Mouse (Mus musculus) ovary, postnatal 14 days (tissue): ENCODE data around the gene Csrnp1.
"Not testable (repeated sequence)": the region's sequence is repeated elsewhere in the genome, so short reads cannot be mapped to it uniquely, and the experiment has no call there.

Experiments used
- DNase-seq: peaks from one replicate; pipeline ENCODE4 v3.0.0; 2022; ENCODE audit warnings: low spot score

Csrnp1 gene

DNA sequence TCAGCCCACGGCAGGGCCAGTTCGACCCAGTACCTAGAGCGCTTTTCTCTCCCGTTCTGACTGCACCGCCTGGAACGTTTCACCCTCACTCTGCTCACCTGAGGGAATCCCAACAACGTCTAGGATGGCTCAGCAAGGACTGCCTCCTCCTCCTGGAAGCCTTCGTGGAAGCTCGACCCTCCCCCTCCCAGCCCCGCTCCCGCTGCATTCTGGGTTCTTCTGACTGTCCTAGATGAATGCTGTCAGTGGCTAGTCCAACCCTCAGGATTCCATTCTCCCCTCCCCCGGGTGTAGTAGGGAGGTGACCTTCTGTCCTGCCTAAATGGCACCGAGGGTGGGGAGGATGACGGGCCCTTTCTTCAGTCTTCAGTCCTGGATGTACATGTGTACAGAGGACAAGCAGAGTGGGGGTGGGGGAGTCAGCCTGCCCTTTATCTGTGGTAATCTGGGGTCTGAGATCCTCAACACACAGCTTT, at the start of gene Csrnp1:
Csrnp1 (minus strand) TSS at position 123 of the 476 bp plus-strand sequence.
- DNase-seq: no peak

DNA sequence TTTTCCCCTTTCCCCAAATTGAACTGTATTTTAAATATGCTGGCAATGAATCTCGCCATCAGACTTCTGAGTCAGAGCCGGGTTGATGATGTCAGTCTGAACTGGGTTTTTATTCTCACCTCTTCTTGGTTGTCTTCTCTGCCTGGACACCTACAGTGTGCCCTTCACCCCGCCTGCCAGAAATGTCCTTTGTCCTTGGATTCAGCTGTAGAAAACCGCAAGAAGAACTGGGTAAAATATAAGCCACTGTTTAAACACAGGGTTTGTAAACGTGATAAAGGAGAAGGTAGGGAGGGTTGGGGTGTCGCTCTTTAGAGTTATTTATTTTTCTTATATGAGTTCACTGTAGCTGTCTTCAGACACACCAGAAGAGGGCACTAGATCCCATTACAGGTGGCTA, 48.3 kb upstream of the Csrnp1 start:
- DNase-seq: no peak

- no peak for DNase-seq
These were observed 46.0 kb upstream of the Csrnp1 start for GRCm38 (mm10) chr9:120030421-120030820.

DNA sequence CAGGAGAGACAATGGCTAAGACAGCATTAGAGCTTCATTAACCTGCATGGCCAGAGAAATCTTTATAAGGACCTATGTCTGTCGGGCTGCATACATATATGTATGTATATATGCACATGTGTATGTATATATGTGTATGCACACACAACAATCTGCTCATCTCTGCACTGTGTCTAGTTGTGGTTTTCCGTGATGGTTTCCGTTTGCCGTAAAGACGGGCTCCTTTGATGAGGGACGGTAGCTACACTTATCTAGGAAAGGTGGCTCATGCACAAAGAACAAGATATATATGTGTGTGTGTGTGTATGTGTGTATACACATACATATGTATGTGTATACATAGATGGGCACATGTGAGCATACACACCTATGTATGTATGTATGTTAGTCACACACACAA, 45.4 kb upstream of the Csrnp1 start:
- no peak for DNase-seq

GRCm38 (mm10) chr9:120027401-120028151, 43.1 kb upstream of the Csrnp1 start:
- DNase-seq: peak; percentile 49

DNA sequence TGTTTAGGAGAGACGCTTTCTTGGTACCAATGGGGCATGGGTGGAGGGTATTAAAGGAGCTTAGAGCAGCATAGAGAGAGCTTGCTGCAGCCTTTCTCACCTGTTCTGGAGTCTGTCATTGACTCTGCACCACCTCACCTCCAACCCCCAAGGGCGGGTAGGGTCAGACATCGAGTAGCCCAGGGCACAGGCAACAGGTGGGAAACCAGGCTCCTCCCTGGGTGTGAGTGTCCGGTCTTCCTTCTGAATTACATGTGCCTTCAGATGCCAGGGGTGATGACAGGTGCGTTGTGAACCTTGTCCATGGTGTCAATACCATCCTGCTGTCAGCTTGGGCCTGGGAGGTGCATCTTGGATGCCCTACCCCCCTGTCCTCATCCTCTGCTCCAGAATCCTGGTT, 40.2 kb upstream of the Csrnp1 start:
- DNase-seq: no peak

DNA sequence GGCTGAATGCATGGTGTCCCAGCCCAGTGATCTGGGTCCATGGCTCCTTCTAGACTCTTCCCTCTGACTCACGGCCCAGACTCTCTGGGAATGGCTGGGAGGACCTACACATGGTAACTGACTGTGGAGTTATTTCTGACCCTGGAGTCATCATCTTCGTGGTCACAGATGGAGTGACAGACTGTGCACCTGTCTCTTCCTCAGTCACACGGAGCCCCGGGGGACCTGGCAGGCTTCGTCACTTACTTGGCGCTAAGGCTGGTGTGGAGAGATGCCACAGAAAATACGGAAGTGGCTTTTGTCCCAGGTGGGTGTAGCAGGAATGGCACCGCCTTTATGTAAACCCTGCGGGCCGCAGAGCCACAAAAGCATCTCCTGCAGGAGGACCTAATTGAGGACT, 39.7 kb upstream of the Csrnp1 start:
- no peak for DNase-seq

DNA sequence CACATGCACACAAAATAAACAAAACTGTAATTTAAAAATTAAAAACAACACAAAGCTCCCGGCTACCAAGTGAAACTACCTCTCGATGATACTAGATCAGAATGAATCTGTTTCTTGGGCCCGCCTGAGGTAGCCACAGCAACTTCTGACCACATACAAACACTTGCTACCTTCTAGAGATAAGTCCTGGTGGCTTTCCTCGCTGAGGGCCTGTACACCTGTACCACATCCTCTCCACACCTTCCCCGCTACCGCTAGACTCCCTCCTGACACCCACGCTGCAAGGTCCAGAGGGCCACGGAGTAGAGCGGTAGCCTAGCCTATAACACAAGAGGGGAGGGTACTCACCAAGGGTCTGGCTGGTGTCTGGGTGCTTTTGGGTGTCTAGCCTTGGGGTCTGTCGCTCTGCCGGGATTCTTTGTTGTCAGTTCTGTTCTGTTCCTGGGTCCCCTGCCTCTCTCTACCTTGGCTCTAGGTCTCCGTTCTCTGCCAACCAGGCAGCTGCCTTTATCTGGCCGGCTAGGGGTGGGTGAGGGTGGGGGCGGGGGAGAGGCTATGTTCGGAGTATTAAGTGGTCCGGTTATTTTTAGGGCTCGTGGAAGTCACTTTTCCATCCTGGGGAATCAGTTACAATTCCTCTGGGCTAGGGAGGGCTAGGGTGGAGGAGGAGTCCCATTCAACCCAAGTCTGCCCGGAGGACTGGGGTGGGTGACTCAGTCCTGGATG, 38.8 kb upstream of the Csrnp1 start, which contains the start of gene Xirp1:
Xirp1 (minus strand) TSS at position 513 of the 726 bp plus-strand sequence.
- DNase-seq: no peak

DNA sequence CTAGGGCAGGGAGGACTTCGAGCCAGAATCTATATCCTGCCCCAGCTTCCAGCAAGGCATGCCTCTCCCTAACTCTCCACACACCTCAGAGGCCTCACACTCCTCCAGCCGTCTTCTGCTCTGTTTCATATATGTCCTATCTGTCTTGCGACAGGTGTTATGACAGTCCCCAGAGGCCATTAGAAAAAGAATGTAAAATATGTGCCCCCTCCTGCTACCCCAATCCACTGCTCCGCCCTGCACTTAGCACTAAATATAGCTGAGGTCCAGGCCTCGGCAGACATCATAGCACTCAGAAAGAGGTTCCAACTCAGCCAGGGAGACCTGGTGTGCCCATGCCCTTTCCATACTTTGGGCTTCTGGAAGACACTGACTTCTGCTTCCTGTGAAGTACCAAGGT, 36.7 kb upstream of the Csrnp1 start:
- no peak for DNase-seq

DNA sequence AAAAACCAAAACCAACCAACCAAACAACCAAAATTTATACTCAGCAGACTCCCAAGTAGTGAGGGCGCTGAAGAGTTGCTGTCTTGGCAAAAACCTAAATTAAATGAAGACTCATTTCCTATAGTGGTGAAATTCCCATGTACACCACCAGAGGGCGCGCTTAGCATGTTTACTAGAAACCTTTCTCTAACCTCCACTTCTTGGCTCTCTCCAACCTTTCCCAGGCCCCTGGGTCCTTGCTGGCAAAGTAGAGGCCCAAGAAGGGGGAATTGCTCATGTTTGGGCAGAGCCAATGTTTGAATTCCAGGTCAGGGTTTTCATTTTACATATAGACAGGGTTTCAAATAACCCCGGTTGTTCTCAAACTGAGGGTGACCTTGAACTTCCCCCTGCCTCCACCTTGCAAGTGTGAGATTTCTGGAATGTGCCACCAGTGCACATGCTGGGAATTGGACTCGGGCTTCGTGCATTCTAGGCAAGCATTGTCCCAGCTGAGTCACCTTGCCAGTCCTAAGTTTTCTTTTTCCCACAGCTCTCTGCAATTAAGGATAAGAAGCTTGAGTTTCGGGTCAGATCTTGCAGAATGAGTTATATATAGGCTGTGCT, 35.9 kb upstream of the Csrnp1 start:
- peak; percentile 68 for DNase-seq

DNA sequence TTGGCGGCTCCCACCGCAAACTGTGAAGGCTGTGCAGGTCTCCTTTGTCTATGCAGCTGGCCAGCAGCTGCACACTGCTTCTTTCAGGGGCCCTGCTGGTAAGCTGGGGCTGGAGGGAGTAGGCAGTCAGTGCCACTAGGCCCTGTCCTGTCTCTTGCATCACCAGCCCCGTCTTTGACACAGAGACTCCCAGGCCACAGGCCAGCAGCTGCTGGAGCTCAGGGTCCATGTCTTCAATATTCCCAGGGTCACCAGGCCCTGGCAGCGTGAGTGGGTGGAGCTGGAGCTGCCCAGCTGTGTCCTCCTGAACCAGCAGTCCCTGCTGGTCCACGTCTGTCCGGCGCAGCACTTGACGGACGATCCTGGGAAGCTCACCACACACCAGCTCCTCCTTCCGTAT, 32.5 kb upstream of the Csrnp1 start:
- DNase-seq: no peak

- no peak for DNase-seq
These were observed 30.4 kb upstream of the Csrnp1 start for GRCm38 (mm10) chr9:120014828-120015227.

DNA sequence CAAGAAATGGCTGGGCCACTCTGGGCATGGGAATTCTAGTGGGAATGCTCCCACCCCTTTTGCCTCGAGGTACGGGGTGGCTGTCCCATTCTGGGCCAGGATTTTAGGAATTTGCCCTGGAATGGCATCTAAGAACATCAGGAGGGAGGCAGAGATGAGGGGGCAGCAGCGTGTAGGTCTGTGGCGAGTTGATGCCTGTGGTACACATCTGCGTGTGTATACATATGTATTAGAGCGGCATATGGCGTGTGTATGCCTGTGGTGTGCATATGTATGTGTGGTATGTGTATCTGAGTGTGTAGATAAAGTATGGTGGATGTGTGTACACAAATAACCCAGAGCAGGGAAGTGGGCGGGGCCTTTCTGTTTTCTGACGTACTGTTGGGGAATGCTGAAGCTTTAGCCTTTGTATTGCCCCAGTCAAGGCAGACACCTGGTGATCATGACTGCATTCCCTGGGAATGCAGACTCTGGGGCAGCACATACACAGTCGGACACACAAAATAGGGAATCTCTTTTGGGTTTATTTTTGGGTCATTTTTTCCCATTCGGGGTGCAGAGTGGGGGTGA, 28.9 kb upstream of the Csrnp1 start:
- DNase-seq: no peak

- DNase-seq: no peak
These were observed 28.3 kb upstream of the Csrnp1 start for GRCm38 (mm10) chr9:120012781-120013180.

DNA sequence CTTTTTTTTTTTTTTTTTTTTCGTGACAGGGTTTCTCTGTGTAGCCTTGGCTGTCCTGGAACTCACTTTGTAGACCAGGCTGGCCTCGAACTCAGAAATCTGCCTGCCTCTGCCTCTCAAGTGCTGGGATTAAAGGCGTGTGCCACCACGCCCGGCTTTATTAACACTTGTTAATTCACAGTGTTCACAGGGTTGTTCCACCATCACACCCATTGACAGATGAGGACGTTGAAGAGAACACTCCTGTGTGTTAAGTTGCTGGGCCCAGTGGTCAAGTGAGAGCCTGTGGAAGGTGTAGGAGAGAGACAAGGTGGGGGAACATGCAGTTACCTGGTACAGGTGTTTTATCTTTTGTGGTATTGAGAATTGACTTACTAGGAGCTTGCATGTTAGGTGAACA, 27.7 kb upstream of the Csrnp1 start:
- DNase-seq: not testable (repeated sequence)

DNA sequence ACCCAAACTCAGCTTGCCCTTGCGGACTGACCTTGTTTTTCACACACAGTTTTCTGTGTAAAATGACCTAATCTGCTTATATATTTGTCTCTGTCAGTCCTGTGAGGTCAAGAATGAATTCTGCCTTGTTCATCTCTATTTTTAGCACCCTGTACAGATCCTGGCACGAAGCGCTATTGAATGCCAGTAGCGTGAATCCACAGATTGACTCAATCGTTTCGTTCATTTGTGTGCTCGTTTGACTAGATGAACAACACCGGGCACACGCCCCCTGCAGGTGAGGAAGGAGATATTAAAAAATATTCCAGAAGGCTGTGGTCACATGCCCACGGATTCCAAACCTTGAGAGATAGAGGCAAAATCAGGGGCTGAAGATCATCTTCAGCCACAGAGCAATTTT, 27.1 kb upstream of the Csrnp1 start:
- peak; percentile 49 for DNase-seq

GRCm38 (mm10) chr9:120010781-120011511, 26.5 kb upstream of the Csrnp1 start:
- peak; percentile 100 for DNase-seq

DNA sequence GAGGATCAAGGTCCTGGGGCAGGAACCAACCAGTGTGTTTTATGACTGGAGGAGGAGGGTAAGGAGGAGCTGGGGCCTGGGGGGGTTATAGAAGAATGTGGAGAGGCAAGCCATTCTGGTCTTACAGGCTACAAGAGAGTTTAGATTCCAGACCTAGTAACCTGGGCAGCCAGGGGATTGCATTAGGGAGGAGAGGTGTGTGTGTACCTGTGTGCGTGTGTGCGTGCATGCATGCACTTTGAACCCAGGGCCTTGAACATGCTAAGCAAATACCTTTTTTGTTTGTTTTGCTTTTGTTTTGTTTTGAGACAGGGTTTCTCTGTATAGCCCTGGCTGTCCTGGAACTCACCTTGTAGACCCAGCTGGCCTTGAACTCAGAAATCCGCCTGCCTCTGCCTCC, 25.4 kb upstream of the Csrnp1 start:
- no peak for DNase-seq

DNA sequence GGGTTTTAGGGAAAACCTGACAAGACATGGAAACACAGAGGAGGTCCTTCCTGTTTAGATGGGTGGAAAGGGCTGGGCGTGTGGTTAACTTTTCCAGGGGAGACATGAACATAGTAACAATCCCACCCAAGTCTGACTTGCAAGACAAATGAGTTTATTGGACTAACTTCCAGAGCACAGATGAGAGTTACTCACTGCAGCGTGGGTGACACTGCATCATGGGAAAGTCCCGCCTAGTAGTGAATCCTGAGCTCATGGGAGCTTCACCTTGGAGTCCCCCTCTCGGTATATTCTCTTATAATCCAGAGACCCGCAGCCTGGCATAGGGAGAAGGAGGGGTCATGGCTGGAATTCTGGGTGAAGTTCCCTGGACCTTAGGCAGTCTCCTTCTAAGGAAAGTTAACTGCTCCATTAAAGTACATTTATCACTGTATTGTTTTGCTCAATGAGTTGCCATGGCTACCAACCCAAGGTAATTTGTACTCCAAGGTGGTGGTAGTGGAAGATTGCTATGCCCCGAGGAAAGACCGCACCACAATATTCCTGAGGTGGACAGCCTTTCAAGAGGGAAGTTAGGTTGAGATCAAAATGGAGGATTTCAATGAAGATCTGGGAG, 24.9 kb upstream of the Csrnp1 start:
- no peak for DNase-seq

DNA sequence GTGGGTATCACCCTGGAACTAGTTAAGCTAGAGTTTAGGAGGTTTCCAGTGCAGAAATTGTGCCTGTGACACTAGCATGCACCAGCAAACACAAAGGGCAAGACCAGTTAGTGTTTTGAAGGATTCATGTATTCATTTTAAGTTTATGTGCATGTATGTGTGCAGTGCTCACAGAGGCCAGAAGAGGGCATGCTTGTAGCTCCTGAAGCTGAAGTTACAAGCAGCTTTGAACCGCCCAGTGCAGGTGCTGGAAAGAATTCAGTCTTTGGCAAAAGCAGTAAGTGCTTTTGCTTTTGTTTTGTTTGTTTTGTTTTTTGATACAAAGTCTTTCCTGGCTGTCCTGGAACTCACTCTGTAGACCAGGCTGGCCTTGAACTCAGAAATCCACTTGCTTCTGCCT, 23.4 kb upstream of the Csrnp1 start:
- DNase-seq: no peak

DNA sequence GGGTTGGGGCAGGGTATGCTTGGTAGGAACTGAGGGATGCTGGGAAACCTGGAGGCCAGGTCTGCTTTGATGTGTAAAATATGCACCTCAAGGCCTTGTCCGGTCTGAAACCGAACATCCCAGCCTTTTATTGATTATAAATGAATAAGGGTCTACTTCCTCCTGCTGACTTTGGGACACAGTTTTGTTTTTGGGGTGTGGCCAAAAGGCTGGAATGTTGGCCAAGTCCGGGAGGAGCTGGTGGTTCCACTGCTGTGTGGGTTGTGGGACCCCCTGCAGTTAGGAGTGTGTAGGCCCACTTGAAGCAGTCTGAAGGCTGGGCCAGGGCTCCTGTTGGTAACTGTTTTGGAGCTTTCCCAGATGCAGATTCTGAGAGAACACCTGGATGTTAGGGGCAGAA, 21.5 kb upstream of the Csrnp1 start:
- DNase-seq: no peak

DNA sequence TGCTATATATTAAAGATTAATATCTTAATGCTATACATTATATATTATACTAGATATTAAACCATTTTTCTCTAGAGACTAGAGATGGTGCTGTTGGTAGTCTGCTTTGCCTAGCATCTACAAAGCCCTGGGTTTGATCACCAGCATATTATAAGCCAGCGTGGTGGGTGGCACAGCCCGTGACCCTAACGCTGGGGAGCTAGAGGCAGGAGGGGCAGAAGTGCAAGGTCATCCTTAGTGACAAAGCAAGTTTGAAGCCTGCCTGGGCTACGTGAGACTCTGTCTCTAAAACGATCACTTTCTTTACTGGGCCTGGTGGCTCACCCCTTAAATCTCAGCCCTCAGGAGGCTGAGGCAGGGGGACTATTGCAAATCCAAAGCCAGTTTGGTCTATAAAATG, 18.4 kb upstream of the Csrnp1 start:
- DNase-seq: no peak
